Comparison of ENCODE assay signal across 8 mouse cellular contexts in the genomic region with DNA sequence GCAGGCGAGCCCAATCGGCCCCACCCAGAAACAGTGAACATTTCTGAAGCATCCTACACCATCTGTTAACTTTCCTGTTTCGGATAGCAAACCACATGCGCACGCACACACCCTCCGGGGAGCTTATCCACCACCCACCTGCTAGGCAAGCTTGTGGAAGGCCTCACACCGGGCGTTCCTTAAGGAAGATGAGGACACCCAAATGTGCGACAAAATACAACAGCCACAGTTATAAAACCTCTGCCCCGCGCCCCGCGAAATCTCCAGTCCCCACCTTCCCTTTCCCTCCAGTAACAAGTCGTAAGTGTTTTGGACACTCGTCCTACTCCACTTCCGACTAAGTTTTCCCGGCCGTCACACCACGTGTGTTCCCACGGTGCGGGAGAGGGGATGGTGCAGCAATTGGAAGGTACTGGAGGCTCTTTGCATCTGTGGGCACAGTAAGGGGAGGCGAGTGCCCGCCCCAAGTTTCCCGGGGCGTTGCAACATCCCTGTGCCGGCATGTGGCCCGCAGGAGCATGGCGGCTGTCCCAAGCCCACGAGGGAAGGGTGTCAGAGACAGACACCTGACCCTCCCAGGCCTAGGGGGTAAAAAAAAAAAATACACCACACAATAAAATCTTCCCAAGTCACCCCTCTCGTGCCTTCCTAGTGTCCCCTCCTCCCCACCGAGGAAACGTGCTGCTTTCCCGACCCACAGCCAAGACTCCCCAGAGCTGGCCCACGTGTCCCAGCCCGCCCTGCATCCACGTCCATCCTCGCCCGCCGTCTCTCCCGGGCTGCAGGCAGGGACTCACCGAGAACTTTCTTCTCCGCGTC. TPM values are rescaled to one million over a fixed set of nuclear protein-coding genes. Genes with fewer than 3 reads are reported as not detected.
DNase-seq lines count a peak whose midpoint lies in the region; ATAC-seq and TF ChIP-seq lines count a peak whose summit lies in the region.

No protein-coding gene starts in this region.

- peaks cover 64% of the 10 kb centered on the region for H3K4me1 ChIP-seq in erythroblast, embryonic 14.5 days (ENCODE audit: control insufficient read depth)
- peaks cover 54% of the 10 kb centered on the region for H3K4me1 ChIP-seq in heart, embryonic 13.5 days
- peaks cover 29 to 42% of the 10 kb centered on the region in 2 experiments for H3K4me1 ChIP-seq in liver, embryonic 14.5 days (replicated peaks; ENCODE audit: control insufficient read depth in 2 of 2, insufficient read depth in 2 of 2, low read length in 1 of 2)
- H3K4me1 ChIP-seq in stomach, postnatal 0 days (replicated peaks; ENCODE audit: control insufficient read depth, insufficient read depth) = peaks cover 9% of the 10 kb centered on the region

- H3K4me2 ChIP-seq in heart, embryonic 13.5 days = peak overlapping the region; percentile 94
- peak overlapping the region; percentile 88 for H3K4me2 ChIP-seq in liver, embryonic 14.5 days (ENCODE audit: low read depth)
- H3K4me2 ChIP-seq in stomach, postnatal 0 days (replicated peaks; ENCODE audit: low read depth) = peak overlapping the region; percentile 75

- peak overlapping the region; percentile 88 for H3K4me3 ChIP-seq in erythroblast, embryonic 14.5 days (replicated peaks)
- H3K4me3 ChIP-seq in heart, embryonic 13.5 days = peak overlapping the region; percentile 96
- peak overlapping the region; percentile 85 to 98 for H3K4me3 ChIP-seq in liver, embryonic 14.5 days (ENCODE audit: insufficient read depth in 1 of 2, low read depth in 2 of 2, low read length in 2 of 2)
- H3K4me3 ChIP-seq in stomach, postnatal 0 days (ENCODE audit: low read depth, low read length) = peak overlapping the region; percentile 65

- peak; percentile 62 for DNase-seq in CD4-positive, CD25-positive, alpha-beta regulatory T cell, adult 2 months (ENCODE audit: low read depth, low spot score)
- peak; percentile 93 for DNase-seq in brain, adult 2 months (ENCODE audit: low read depth, low spot score)
- DNase-seq in kidney, postnatal 10 days = peak; percentile 60
- peak; percentile 84 to 89 (median 88) for DNase-seq in liver, embryonic 14.5 days (ENCODE audit: low read depth in 3 of 3, low spot score in 3 of 3)
- DNase-seq in neural tube, embryonic 10.5 days (ENCODE audit: extremely low spot score, low spot score) = peak; percentile 68
- DNase-seq in stomach, postnatal 0 days (ENCODE audit: low spot score) = peak; percentile 70

- WGBS in heart, embryonic 13.5 days = under 1% methylated on average over 43 of the region's 43 CpGs
- WGBS in liver, embryonic 14.5 days (ENCODE audit: insufficient replicate concordance) = under 1% methylated on average over 43 of the region's 43 CpGs
- under 1% methylated on average over 43 of the region's 43 CpGs for whole genome bisulfite sequencing in stomach, postnatal 0 days

- no peak for TF ChIP-seq CTCF in liver, embryonic 14.5 days (IDR thresholded peaks at IDR 0.05; ENCODE audit: low read depth)
- no peak for TF ChIP-seq CTCF in stomach, postnatal 0 days (IDR thresholded peaks at IDR 0.05; ENCODE audit: low read depth)

- H3K9me3 ChIP-seq in erythroblast, embryonic 14.5 days (ENCODE audit: control insufficient read depth, low read length) = no peaks in the 10 kb centered on the region
- H3K9me3 ChIP-seq in heart, embryonic 13.5 days = no peaks in the 10 kb centered on the region
- no peaks in the 10 kb centered on the region for H3K9me3 ChIP-seq in liver, embryonic 14.5 days (ENCODE audit: control insufficient read depth, low read length)
- no peaks in the 10 kb centered on the region for H3K9me3 ChIP-seq in stomach, postnatal 0 days (ENCODE audit: control insufficient read depth, low read length)

- H3K27me3 ChIP-seq in erythroblast, embryonic 14.5 days (ENCODE audit: control insufficient read depth) = no peaks in the 10 kb centered on the region
- no peaks in the 10 kb centered on the region for H3K27me3 ChIP-seq in heart, embryonic 13.5 days (replicated peaks)
- no peaks in the 10 kb centered on the region for H3K27me3 ChIP-seq in liver, embryonic 14.5 days (ENCODE audit: control insufficient read depth, insufficient read depth, low read length)
- no peaks in the 10 kb centered on the region for H3K27me3 ChIP-seq in stomach, postnatal 0 days (ENCODE audit: control insufficient read depth, insufficient read depth, low read length)

- peak; percentile 27; the same call in 1 of the 2 replicates for ATAC-seq in heart, embryonic 13.5 days (ENCODE audit: extremely low read depth, insufficient number of reproducible peaks, low FRiP score, low TSS enrichment)
- ATAC-seq in liver, embryonic 14.5 days (ENCODE audit: insufficient read depth) = peak; percentile 86
- ATAC-seq in stomach, postnatal 0 days (ENCODE audit: low FRiP score, low TSS enrichment) = peak; percentile 80

- TF ChIP-seq EP300 in liver, embryonic 14.5 days (IDR thresholded peaks at IDR 0.05; ENCODE audit: low read depth) = peak; percentile 60; the same call in 1 of the 2 replicates
- TF ChIP-seq EP300 in stomach, postnatal 0 days (optimal IDR thresholded peaks at IDR 0.05) = no peak

- H3K9ac ChIP-seq in heart, embryonic 13.5 days = peak overlapping the region; percentile 98
- peak overlapping the region; percentile 95 for H3K9ac ChIP-seq in liver, embryonic 14.5 days (replicated peaks)
- H3K9ac ChIP-seq in stomach, postnatal 0 days (ENCODE audit: low read length) = peak overlapping the region; percentile 90

- peak overlapping the region; percentile 93 for H3K27ac ChIP-seq in heart, embryonic 13.5 days (replicated peaks)
- peak overlapping the region; percentile 94 for H3K27ac ChIP-seq in liver, embryonic 14.5 days
- peak overlapping the region; percentile 96 for H3K27ac ChIP-seq in stomach, postnatal 0 days (replicated peaks)

- peaks cover 38% of the 10 kb centered on the region for H3K36me3 ChIP-seq in erythroblast, embryonic 14.5 days (ENCODE audit: control insufficient read depth)
- H3K36me3 ChIP-seq in heart, embryonic 13.5 days = no peaks in the 10 kb centered on the region
- peaks cover 6% of the 10 kb centered on the region for H3K36me3 ChIP-seq in liver, embryonic 14.5 days (replicated peaks; ENCODE audit: control insufficient read depth, insufficient read depth, low read depth)
- H3K36me3 ChIP-seq in stomach, postnatal 0 days (ENCODE audit: control insufficient read depth, insufficient read depth, low read length) = no peaks in the 10 kb centered on the region

RNA-seq across cellular contexts. Expression of a gene that starts 0.8 kb away (rescaled TPM):
- 366 and 393 TPM in 2 replicates for polyA plus RNA-seq in erythroblast, embryonic 14.5 days (2012)
- 36.9 and 43.2 TPM in 2 replicates for polyA plus RNA-seq in heart, embryonic 13.5 days (2015; fragmentation: Nextera tagmentation; extraction: Ambion mirVana)
- polyA plus RNA-seq in liver, embryonic 14.5 days (2012; rRNA removed) = 98.1 and 214 TPM in 2 replicates
- polyA plus RNA-seq in liver, embryonic 14.5 days (2014; fragmentation: Nextera tagmentation; extraction: Ambion mirVana) = 74.6 and 80.7 TPM in 2 replicates
- polyA plus RNA-seq in stomach, postnatal 0 days (2015; fragmentation: Nextera tagmentation; extraction: Ambion mirVana) = 67.0 and 93.9 TPM in 2 replicates

RNA-seq across cellular contexts. Expression of a gene that starts 34.0 kb away (rescaled TPM):
- polyA plus RNA-seq in erythroblast, embryonic 14.5 days (2012) = not detected in 2 replicates
- 0.71 and 1.1 TPM in 2 replicates for polyA plus RNA-seq in heart, embryonic 13.5 days (2015; fragmentation: Nextera tagmentation; extraction: Ambion mirVana)
- polyA plus RNA-seq in liver, embryonic 14.5 days (2012; rRNA removed) = 0.32 and 0.47 TPM in 2 replicates
- polyA plus RNA-seq in liver, embryonic 14.5 days (2014; fragmentation: Nextera tagmentation; extraction: Ambion mirVana) = 0.65 and 0.72 TPM in 2 replicates
- 15.8 and 16.4 TPM in 2 replicates for polyA plus RNA-seq in stomach, postnatal 0 days (2015; fragmentation: Nextera tagmentation; extraction: Ambion mirVana)

Comparison
In these comparisons a context has a peak if more than half of its experiments do, and no peak if none do; other contexts are left out.
1. Peak in every context shown above with its lines: DNase-seq, ATAC-seq, H3K4me3 ChIP-seq and H3K27ac ChIP-seq.
2. ATAC-seq: peak in every context shown above with its lines; median percentile 86 in liver, embryonic 14.5 days; 80 in stomach, postnatal 0 days; 27 in heart, embryonic 13.5 days.